Comparison of ENCODE assay signal across 43 mouse cellular contexts in genomic region chr6:5188036-5188435, GRCm38 (mm10). TPM values are rescaled to one million over a fixed set of nuclear protein-coding genes. Genes with fewer than 3 reads are reported as not detected.
"Had no signal": no experiment of that assay in that cellular context is flagged by ENCODE, and none has a peak within 500 bp of the region (broad histone marks: within the 10 kb centered on the region; RNA-seq: fewer than 3 reads in every experiment).

No protein-coding gene starts in this region.

- H3K27me3 ChIP-seq: limb, embryonic 12.5 days; limb, embryonic 13.5 days; liver, embryonic 13.5 days; lung, embryonic 15.5 days; midbrain, embryonic 12.5 days; midbrain, embryonic 13.5 days; midbrain, embryonic 15.5 days; neural tube, embryonic 12.5 days had no signal

- DNase-seq: left cerebral cortex, postnatal 4 days; liver; liver, embryonic 13.5 days; lung, adult 18-20 months; lung, adult 2 months; lung, embryonic 14.5 days; lung, postnatal 10 days; lung, postnatal 14 days; lung, postnatal 36 days; lung, postnatal 4 days; midbrain, embryonic 14.5 days had no signal

- H3K4me3 ChIP-seq: left cerebral cortex, adult 2 months; limb, embryonic 10.5 days; limb, embryonic 12.5 days; limb, embryonic 13.5 days; limb, embryonic 15.5 days; liver, embryonic 13.5 days; liver, embryonic 15.5 days; lung, embryonic 15.5 days; megakaryocyte, embryonic 14.5 days; midbrain, embryonic 10.5 days; midbrain, embryonic 12.5 days; midbrain, embryonic 13.5 days; midbrain, embryonic 15.5 days; myocyte; neural tube, embryonic 12.5 days had no signal

- H3K27ac ChIP-seq: left cerebral cortex, adult 2 months; limb, embryonic 10.5 days; limb, embryonic 12.5 days; limb, embryonic 13.5 days; limb, embryonic 15.5 days; liver, embryonic 13.5 days; liver, embryonic 14.5 days; lung, embryonic 15.5 days; macrophage; midbrain, embryonic 10.5 days; midbrain, embryonic 12.5 days; midbrain, embryonic 13.5 days; midbrain, embryonic 15.5 days; neural tube, embryonic 12.5 days had no signal

- H3K4me1 ChIP-seq: midbrain, embryonic 10.5 days; midbrain, embryonic 12.5 days; midbrain, embryonic 13.5 days; midbrain, embryonic 15.5 days; neural tube, embryonic 12.5 days had no signal

- ATAC-seq: lung, postnatal 0 days; midbrain, embryonic 13.5 days had no signal

- H3K4me2 ChIP-seq: limb, embryonic 12.5 days; limb, embryonic 13.5 days; limb, embryonic 15.5 days; liver, embryonic 13.5 days; liver, embryonic 15.5 days; lung, embryonic 14.5 days; lung, embryonic 15.5 days; midbrain, embryonic 11.5 days; midbrain, embryonic 12.5 days; midbrain, embryonic 13.5 days; midbrain, embryonic 15.5 days; neural tube, embryonic 12.5 days had no signal

- H3K9me3 ChIP-seq: limb, embryonic 10.5 days; limb, embryonic 12.5 days; limb, embryonic 13.5 days; limb, embryonic 15.5 days; liver, embryonic 13.5 days; liver, embryonic 15.5 days; lung, embryonic 15.5 days; megakaryocyte, embryonic 14.5 days; midbrain, embryonic 10.5 days; midbrain, embryonic 12.5 days; midbrain, embryonic 13.5 days; midbrain, embryonic 15.5 days; neural tube, embryonic 12.5 days had no signal

- H3K36me3 ChIP-seq: limb, embryonic 10.5 days; limb, embryonic 12.5 days; limb, embryonic 13.5 days; limb, embryonic 15.5 days; liver, embryonic 13.5 days; liver, embryonic 15.5 days; lung, embryonic 15.5 days; midbrain, embryonic 10.5 days; midbrain, embryonic 12.5 days; midbrain, embryonic 13.5 days; midbrain, embryonic 15.5 days; neural tube, embryonic 12.5 days had no signal

- H3K9ac ChIP-seq: limb, embryonic 12.5 days; limb, embryonic 13.5 days; limb, embryonic 15.5 days; liver, embryonic 13.5 days; liver, embryonic 14.5 days; liver, embryonic 15.5 days; lung, embryonic 14.5 days; lung, embryonic 15.5 days; midbrain, embryonic 12.5 days; midbrain, embryonic 13.5 days; midbrain, embryonic 15.5 days; neural tube, embryonic 12.5 days had no signal

RNA-seq across cellular contexts. Expression of gene Pon1, which starts 5.7 kb away (rescaled TPM):
- total RNA-seq: left cerebral cortex, adult 18-20 months; left cerebral cortex, adult 2 months; left cerebral cortex, adult 8-10 months; left cerebral cortex, postnatal 10 days; left cerebral cortex, postnatal 14 days; left cerebral cortex, postnatal 25 days; left cerebral cortex, postnatal 36 days; left cerebral cortex, postnatal 4 days; megakaryocyte progenitor cell, adult 5-6 weeks; megakaryocyte, adult 5-6 weeks; megakaryocyte-erythroid progenitor cell, adult 5-6 weeks; monocyte, adult 5-6 weeks had no signal
- polyA plus RNA-seq: limb, embryonic 10.5 days; limb, embryonic 11.5 days; limb, embryonic 12.5 days; limb, embryonic 13.5 days; limb, embryonic 14.5 days; lung, embryonic 14.5 days; lung, embryonic 15.5 days; macrophage; midbrain, embryonic 10.5 days; midbrain, embryonic 12.5 days; midbrain, embryonic 14.5 days; midbrain, postnatal 0 days; myocyte; neural tube, embryonic 11.5 days; neural tube, embryonic 12.5 days had no signal
